Mouse (Mus musculus): ENCODE measurements around the gene Syce3. TPM values are rescaled to one million over a fixed set of nuclear protein-coding genes. Genes with fewer than 3 reads are reported as not detected.

Syce3 gene
- polyA plus RNA-seq (2014; fragmentation: Illumina TruSeq; extraction: RNeasy Lipid Tissue Mini Kit (QIAGEN cat#74804); ENCODE audit: low read depth, low replicate concordance), result not detected

DNA sequence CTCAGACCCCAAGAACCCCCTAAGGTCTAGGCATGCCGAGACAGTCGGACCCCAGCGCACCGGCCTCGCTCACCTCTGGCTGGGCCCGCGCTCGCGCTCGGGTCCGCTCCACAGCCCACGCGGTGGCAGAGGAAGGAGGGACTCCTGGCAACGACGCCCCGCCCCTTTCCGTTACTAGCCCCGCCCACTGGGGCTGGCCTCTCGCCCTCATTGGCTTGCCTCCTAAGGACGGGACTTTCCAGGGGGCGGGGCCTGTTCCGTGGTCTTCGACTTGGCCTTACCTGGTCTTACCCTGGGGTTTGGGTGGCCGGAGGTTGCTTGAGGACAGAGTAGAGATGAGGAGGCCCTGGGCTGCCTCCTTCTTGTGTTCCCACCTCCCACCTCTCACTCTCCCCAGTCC lies at the start of gene Syce3:
TSS of gene Syce3 (minus strand) at position 386 of the 400 bp plus-strand sequence.

DNA sequence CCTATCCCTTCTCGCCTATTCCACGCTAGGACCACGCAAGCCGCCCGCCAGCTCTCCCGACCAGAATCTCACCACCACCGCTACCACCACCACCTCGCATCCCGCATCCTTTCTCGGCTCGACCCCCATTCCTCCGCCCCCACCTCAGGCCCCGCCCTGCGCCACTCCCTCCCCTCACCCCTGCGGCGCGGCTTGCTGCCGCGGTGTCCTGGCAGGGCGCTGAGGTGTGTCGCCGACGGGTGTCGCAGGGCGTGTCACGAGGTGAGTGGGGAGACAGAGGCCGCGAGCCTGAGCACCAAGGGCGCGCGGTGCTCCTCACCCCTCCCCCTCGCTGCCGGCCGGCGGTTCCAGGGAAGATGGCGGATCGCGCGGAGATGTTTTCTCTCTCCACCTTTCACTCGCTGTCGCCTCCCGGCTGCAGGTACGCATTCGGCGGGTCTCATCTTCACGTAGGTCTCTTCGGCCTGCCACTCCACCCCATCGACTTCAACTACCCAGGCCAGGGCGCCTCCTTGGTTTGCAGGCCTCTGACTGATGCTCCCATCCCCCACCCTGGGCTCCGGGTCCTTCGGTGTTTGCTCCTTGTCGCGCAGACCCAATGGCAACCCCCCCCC lies 43.7 kb upstream of the Syce3 start, which contains the start of gene Mapk8ip2:
TSS of gene Mapk8ip2 (plus strand) at position 49 of the 614 bp plus-strand sequence.

DNA sequence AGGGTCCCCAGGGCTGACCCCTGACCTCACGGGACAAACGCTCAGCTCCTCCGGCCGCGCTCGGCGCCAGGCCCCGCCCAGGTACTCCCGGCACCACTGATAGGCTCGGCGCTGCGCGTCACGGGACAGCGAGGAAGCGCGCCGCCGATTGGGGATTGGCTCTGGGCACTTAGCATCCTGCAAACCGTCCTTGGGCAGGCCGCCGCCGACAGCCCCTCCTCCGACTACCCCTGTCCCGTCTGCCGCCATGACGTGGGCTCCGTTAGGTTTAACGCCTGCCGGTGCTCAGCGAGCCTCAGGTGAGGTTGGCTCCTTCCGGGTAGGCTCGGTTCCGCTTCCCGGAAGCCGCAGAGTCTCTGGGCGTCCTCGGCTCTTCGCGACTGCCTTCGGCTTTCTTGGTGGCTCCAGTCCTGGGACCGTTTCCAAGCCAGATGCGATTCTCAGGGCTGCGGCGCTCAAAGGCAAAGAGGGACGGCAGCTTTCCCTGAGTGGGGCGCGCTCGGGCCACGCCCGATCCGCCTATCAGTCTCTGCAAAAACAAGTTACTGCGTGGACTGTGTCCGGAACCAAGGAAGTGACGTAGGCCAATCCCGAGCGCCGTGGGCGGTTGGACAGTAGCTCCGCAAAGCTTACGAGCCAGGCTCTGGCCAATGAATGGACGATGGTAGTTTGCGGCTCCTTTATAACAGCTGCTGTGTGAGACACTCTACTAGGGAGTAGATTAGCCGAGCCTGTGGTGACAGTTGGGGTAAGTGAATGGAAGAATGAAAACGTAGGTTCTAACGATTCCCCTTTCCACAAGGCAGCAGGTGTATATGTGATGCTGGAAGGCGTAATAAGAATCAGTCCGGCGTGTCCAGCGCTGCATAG lies 19.3 kb upstream of the Syce3 start, which contains the start of the genes C730034F03Rik, Gm44502 and Chkb:
TSS of gene C730034F03Rik (plus strand) at position 238 of the 870 bp plus-strand sequence.
TSS of gene Gm44502 (minus strand) at position 345 of the 870 bp plus-strand sequence.
TSS of gene Chkb (minus strand) at position 557 of the 870 bp plus-strand sequence.

DNA sequence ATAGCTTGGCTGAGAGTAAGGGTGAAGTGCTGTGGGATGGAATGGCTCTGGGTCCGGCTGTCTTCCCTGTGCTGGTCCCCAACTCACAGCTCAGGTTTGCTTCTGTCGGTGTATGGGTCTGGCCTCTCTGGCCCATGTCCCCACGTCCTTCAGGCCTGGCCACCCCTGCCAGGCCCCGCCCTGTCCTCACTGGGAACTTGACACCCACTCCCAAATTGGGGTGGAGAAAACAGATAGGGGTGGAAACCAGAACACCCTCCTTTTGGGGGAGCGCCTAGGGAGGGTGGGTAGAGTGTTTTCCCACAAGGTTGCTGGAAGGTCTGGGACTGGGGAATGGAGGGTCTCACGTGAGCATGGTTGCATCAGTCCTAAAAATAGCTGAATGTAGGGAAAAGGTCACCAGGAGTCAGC lies 15.4 kb upstream of the Syce3 start, which contains the start of gene Cpt1b:
TSS of gene Cpt1b (minus strand) at position 153 of the 411 bp plus-strand sequence.

DNA sequence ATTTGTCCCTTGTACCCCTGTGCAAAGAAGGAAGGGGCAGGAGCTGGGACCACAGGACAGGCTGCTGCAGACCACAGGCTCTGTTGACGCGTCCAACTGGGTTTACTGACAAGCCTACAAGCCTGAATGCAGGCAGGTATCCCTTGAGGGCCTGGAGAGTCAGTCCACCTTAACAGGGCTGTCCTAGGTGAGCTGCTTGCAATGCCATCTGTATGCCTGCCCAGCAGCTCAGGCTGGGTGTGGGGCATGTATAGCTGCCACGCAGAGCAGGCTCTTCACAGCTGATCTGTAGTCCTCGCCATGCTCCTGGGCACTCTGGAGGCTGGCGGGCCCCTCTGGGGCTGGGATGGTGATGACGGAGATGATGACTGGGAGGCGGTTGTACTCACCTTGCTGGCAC lies 25.7 kb downstream of the Syce3 start, which contains the start of gene Klhdc7b:
TSS of gene Klhdc7b (plus strand) at position 301 of the 400 bp plus-strand sequence.

DNA sequence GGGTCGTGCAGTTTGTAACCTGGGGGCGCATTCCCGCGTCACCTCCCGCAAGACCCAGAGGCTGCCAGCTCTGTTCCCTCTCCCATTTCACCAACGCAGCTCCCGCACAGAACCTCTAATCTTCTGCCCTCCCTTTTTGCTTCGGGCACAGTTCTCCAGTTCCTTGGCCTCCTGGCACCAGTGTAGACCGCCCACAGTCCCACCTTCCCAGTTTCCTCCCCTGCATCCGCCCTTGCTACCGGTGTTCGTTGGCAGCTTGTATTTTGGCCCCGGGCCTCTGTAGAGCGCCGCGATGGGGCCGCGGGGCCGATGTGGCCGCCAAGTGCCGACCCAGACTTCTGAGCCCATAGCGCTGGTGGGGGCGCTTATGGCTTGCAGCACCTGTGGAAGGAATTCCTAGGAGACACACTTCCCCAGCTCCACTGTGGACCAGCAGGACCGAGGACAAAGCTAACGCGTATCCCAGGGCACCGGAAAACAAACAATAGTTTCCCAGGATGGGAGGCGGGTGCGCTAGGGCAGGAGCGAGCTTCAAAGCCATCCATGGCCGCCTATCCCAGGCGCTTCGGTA lies 31.4 kb downstream of the Syce3 start, which contains the start of gene Odf3b:
TSS of gene Odf3b (minus strand) at position 452 of the 571 bp plus-strand sequence.

DNA sequence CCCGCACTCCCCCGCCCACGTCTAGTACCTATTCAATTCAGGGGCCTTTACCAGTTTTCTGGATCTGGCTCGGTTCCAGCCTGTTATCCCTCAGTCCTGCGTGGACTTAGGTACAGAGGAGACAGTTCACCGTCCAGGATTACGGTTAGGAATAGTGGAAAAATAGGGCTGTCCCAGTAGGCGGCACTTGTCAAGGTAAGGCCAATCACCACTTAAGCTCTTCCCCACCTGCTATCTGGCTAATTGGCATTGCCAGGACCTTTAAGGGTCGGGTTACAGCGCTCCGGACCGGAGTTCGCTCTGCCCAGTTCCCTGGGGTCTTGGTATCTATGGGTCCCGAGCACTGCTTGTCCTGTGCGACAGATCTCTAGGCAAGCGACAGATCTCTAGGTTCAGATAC lies 33.3 kb downstream of the Syce3 start, which contains the start of gene Tymp:
TSS of gene Tymp (minus strand) at position 83 of the 400 bp plus-strand sequence.

DNA sequence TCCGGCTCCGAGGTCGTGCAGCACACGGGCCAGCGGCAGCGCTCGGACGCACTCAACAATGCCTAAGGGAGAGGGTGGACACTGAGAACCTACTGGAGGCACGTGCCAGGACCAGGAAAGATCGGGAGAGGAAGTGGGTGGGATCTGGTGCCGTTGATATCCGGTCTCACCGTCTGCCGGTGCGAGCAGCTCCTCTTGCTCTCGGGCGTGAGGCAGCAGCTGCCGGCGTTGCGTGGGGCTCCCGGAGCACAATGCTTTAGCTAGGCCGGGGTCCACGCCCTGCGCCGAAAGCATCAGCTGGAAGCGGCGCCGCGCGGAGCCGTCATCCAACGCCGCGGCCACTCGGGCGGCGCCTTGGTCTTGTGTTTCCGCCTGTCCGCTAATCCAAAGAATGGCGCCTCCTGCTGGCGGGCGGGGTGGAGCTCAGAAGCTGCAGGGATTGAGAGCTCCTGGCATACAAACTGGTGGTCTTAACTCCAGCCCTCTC lies 36.5 kb downstream of the Syce3 start, which contains the start of gene Sco2:
TSS of gene Sco2 (minus strand) at position 85 of the 487 bp plus-strand sequence.

DNA sequence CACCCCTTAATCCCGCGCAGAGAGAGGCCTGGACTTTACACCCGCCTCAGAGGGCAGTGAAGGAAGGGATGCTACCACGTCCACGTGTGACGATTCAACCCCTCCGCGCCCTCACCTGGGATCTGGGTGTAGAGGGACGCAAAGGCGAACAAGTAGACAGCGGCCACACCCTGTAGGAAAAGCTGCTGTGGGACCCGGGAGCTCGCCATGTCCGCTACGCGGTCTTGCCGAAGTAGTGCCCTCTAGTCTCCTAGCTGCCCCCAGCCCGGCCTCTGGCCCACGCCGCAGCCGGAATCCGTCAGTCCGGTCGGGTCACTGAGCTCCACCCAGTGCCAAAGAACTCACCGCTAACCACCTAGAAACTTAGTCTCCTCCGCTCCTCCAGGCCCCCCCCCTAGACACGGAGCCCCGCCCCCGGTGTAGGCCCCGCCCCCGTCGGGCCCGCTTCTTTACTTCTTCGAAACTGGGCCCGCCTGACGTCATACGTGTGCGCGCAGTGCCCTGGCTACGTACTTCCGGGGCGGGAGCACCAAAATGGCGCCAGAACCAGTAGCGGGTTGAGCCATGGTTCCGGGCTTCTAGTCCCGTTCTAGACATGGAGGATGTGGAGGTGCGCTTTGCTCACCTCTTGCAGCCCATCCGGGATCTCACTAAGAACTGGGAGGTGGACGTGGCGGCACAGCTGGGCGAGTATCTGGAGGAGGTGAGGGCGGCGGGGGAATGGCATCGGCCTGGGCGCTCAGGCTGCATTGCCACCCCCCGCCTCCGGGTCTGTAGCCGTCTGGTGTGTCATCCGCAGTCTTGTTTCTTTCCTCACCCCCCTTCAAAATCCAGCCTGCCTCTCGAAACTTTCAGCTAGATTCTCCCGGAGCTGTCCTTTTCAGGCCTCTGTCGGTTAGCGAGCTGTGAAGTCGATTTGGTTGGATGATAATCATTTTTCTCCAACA lies 54.8 kb downstream of the Syce3 start, which contains the start of the genes Lmf2 and Ncaph2:
TSS of gene Lmf2 (minus strand) at position 419 of the 947 bp plus-strand sequence.
TSS of gene Ncaph2 (plus strand) at position 479 of the 947 bp plus-strand sequence.

Other genes starting within 250 kb of the Syce3 start
- 81.6 TPM for gene Plxnb2, start 229.7 kb downstream of the Syce3 start, polyA plus RNA-seq (2014; fragmentation: Illumina TruSeq; extraction: RNeasy Lipid Tissue Mini Kit (QIAGEN cat#74804); ENCODE audit: low read depth, low replicate concordance)
- 16.5 TPM for gene Dennd6b, start 214.0 kb downstream of the Syce3 start, polyA plus RNA-seq (2014; fragmentation: Illumina TruSeq; extraction: RNeasy Lipid Tissue Mini Kit (QIAGEN cat#74804); ENCODE audit: low read depth, low replicate concordance)
- gene Ppp6r2, start 198.9 kb downstream of the Syce3 start, polyA plus RNA-seq (2014; fragmentation: Illumina TruSeq; extraction: RNeasy Lipid Tissue Mini Kit (QIAGEN cat#74804); ENCODE audit: low read depth, low replicate concordance), result 49.4 TPM
- 45.0 TPM for gene Sbf1, start 95.2 kb downstream of the Syce3 start, polyA plus RNA-seq (2014; fragmentation: Illumina TruSeq; extraction: RNeasy Lipid Tissue Mini Kit (QIAGEN cat#74804); ENCODE audit: low read depth, low replicate concordance)
- gene Adm2, start 87.8 kb downstream of the Syce3 start, polyA plus RNA-seq (2014; fragmentation: Illumina TruSeq; extraction: RNeasy Lipid Tissue Mini Kit (QIAGEN cat#74804); ENCODE audit: low read depth, low replicate concordance), result not detected
- gene Miox, start 76.1 kb downstream of the Syce3 start, polyA plus RNA-seq (2014; fragmentation: Illumina TruSeq; extraction: RNeasy Lipid Tissue Mini Kit (QIAGEN cat#74804); ENCODE audit: low read depth, low replicate concordance), result not detected
- gene Lmf2, start 54.8 kb downstream of the Syce3 start, polyA plus RNA-seq (2014; fragmentation: Illumina TruSeq; extraction: RNeasy Lipid Tissue Mini Kit (QIAGEN cat#74804); ENCODE audit: low read depth, low replicate concordance), result 25.2 TPM
- gene Ncaph2, start 54.8 kb downstream of the Syce3 start, polyA plus RNA-seq (2014; fragmentation: Illumina TruSeq; extraction: RNeasy Lipid Tissue Mini Kit (QIAGEN cat#74804); ENCODE audit: low read depth, low replicate concordance), result 46.5 TPM
- 23.0 TPM for gene Sco2, start 36.7 kb downstream of the Syce3 start, polyA plus RNA-seq (2014; fragmentation: Illumina TruSeq; extraction: RNeasy Lipid Tissue Mini Kit (QIAGEN cat#74804); ENCODE audit: low read depth, low replicate concordance)
- gene Tymp, start 33.5 kb downstream of the Syce3 start, polyA plus RNA-seq (2014; fragmentation: Illumina TruSeq; extraction: RNeasy Lipid Tissue Mini Kit (QIAGEN cat#74804); ENCODE audit: low read depth, low replicate concordance), result 0.86 TPM
- gene Odf3b, start 31.2 kb downstream of the Syce3 start, polyA plus RNA-seq (2014; fragmentation: Illumina TruSeq; extraction: RNeasy Lipid Tissue Mini Kit (QIAGEN cat#74804); ENCODE audit: low read depth, low replicate concordance), result 2.5 TPM
- not detected for gene Klhdc7b, start 25.6 kb downstream of the Syce3 start, polyA plus RNA-seq (2014; fragmentation: Illumina TruSeq; extraction: RNeasy Lipid Tissue Mini Kit (QIAGEN cat#74804); ENCODE audit: low read depth, low replicate concordance)
- gene Cpt1b, start 15.4 kb upstream of the Syce3 start, polyA plus RNA-seq (2014; fragmentation: Illumina TruSeq; extraction: RNeasy Lipid Tissue Mini Kit (QIAGEN cat#74804); ENCODE audit: low read depth, low replicate concordance), result 568 TPM
- gene C730034F03Rik, start 19.1 kb upstream of the Syce3 start, polyA plus RNA-seq (2014; fragmentation: Illumina TruSeq; extraction: RNeasy Lipid Tissue Mini Kit (QIAGEN cat#74804); ENCODE audit: low read depth, low replicate concordance), result 1.8 TPM
- gene Gm44502, start 19.2 kb upstream of the Syce3 start, polyA plus RNA-seq (2014; fragmentation: Illumina TruSeq; extraction: RNeasy Lipid Tissue Mini Kit (QIAGEN cat#74804); ENCODE audit: low read depth, low replicate concordance), result 1.3 TPM
- gene Chkb, start 19.4 kb upstream of the Syce3 start, polyA plus RNA-seq (2014; fragmentation: Illumina TruSeq; extraction: RNeasy Lipid Tissue Mini Kit (QIAGEN cat#74804); ENCODE audit: low read depth, low replicate concordance), result 106 TPM
- 0.10 TPM for gene Mapk8ip2, start 43.4 kb upstream of the Syce3 start, polyA plus RNA-seq (2014; fragmentation: Illumina TruSeq; extraction: RNeasy Lipid Tissue Mini Kit (QIAGEN cat#74804); ENCODE audit: low read depth, low replicate concordance)
- gene Arsa, start 66.9 kb upstream of the Syce3 start, polyA plus RNA-seq (2014; fragmentation: Illumina TruSeq; extraction: RNeasy Lipid Tissue Mini Kit (QIAGEN cat#74804); ENCODE audit: low read depth, low replicate concordance), result 13.2 TPM
- gene Shank3, start 89.1 kb upstream of the Syce3 start, polyA plus RNA-seq (2014; fragmentation: Illumina TruSeq; extraction: RNeasy Lipid Tissue Mini Kit (QIAGEN cat#74804); ENCODE audit: low read depth, low replicate concordance), result 24.1 TPM
- not detected for gene Acr, start 157.8 kb upstream of the Syce3 start, polyA plus RNA-seq (2014; fragmentation: Illumina TruSeq; extraction: RNeasy Lipid Tissue Mini Kit (QIAGEN cat#74804); ENCODE audit: low read depth, low replicate concordance)
- 6.0 TPM for gene Rabl2, start 181.4 kb upstream of the Syce3 start, polyA plus RNA-seq (2014; fragmentation: Illumina TruSeq; extraction: RNeasy Lipid Tissue Mini Kit (QIAGEN cat#74804); ENCODE audit: low read depth, low replicate concordance)